Mouse (Mus musculus) mammary gland, adult 2 months (tissue): ENCODE data around the gene Hist1h3a. TPM values are rescaled to one million over a fixed set of nuclear protein-coding genes. Genes with fewer than 3 reads are reported as not detected.

ENCODE experiments used
- polyA plus RNA-seq: library from polyadenylated mRNA; depleted of rRNA; stranded (reverse); fragments of >200 nt; gene quantifications from 2 replicates; pipeline ENCODE4 v1.2.3, GENCODE M21; 2012; ENCODE audit warnings: low replicate concordance; rRNA removed

Gene Hist1h3a
- polyA plus RNA-seq: 3.1 and 16.8 TPM in 2 replicates

DNA sequence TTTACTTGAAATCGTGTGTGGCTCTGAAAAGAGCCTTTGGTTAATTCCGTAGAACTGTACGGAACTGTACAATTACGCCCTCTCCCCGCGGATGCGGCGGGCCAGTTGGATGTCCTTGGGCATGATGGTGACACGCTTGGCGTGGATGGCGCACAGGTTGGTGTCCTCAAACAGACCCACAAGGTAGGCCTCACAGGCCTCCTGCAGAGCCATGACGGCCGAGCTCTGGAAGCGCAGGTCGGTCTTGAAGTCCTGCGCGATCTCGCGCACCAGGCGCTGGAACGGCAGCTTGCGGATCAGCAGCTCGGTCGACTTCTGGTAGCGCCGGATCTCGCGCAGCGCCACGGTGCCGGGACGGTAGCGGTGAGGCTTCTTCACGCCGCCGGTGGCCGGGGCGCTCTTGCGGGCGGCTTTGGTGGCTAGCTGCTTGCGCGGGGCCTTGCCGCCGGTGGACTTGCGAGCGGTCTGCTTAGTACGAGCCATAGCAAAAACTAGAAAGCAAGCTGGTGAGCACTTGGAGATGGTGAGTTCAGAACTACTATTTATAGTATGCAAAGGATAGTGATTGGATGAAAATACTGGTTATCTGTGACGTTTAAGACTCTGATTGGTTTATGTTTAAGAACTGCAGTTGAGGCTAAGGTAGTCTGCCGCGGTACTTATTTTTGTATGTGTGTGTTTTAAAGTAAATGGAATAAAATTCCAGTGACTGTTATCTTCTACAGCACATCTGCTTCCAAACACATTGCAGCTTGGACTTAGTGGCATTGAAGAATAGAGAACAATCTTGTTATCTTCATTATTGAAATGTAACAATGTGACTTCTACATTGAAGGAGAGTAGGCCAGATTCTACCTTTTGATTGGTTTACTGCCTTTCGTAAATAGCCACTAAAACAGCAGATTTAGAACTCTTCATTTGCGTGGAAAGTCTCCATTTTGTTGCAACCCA is at the start of gene Hist1h3a:
Hist1h3a (minus strand) TSS at position 516 of the 951 bp plus-strand sequence.

DNA sequence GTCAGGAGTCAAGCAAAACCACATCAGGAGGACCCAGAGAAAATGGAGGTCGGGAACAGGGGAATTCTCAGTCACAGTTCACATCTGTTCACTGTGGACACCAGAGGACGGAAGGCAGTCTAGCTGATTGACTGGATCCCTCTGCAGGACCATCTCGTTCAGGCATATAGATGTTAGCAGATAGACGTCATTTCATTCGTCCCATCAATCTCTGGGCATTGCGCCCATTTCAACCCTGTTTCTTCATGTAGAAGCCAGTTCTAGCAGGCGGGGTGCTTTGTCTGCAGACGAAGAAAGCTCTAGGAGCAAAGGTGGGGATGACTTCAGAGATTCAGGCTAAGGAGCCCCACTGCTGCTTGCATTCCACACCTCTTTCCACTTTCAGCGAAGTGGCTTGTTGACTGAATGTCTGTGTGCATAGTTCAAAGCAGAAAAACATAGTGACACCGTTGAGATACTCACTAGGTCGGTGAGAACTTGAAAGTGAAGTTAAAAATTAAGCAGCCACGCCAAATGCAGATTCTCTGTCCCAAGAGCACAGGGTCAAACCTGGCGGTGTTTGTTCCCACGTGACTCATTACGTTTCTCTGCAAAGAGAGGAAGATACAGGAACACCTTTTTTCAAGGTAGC is 44.4 kb upstream of the Hist1h3a start, which contains the start of gene Slc17a2:
Slc17a2 (plus strand) TSS at position 572 of the 631 bp plus-strand sequence.

DNA sequence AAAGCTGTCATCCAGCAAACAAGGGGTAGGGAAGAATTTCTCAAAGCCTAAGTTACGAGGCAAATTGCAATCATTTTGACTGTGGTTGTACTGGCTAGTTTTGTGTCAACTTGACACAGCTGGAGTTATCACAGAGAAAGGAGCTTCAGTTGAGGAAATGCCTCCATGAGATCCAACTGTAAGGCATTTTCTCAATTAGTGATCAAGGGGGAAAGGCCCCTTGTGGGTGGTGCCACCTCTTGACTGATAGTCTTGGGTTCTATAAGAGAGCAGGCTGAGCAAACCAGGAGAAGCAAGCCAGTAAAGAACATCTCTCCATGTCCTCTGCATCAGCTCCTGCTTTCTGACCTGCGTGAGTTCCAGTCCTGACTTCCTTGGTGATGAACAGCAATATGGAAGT is 7.4 kb upstream of the Hist1h3a start, which contains the start of gene Trim38:
Trim38 (plus strand) TSS at position 301 of the 400 bp plus-strand sequence.

DNA sequence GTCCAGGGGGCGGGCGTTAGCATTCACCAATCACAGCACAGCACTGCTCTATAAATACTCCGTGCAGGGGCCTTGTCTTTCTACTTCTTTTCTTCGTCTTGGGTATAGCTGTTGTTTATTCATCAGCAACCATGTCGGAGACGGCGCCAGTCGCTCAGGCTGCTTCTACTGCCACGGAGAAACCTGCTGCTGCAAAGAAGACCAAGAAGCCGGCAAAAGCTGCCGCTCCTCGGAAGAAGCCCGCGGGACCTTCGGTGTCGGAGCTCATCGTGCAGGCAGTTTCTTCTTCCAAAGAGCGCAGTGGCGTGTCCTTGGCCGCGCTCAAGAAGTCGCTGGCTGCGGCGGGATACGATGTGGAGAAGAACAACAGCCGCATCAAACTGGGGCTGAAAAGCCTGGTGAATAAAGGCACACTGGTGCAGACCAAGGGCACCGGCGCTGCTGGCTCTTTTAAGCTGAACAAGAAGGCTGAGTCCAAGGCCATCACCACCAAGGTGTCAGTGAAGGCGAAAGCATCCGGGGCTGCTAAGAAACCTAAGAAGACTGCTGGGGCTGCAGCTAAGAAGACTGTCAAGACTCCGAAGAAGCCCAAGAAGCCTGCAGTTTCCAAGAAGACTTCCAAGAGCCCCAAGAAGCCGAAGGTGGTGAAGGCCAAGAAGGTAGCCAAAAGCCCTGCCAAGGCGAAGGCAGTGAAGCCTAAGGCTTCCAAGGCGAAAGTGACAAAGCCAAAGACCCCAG is 1.6 kb upstream of the Hist1h3a start, which contains the start of gene Hist1h1a:
Hist1h1a (plus strand) TSS at position 81 of the 738 bp plus-strand sequence.

DNA sequence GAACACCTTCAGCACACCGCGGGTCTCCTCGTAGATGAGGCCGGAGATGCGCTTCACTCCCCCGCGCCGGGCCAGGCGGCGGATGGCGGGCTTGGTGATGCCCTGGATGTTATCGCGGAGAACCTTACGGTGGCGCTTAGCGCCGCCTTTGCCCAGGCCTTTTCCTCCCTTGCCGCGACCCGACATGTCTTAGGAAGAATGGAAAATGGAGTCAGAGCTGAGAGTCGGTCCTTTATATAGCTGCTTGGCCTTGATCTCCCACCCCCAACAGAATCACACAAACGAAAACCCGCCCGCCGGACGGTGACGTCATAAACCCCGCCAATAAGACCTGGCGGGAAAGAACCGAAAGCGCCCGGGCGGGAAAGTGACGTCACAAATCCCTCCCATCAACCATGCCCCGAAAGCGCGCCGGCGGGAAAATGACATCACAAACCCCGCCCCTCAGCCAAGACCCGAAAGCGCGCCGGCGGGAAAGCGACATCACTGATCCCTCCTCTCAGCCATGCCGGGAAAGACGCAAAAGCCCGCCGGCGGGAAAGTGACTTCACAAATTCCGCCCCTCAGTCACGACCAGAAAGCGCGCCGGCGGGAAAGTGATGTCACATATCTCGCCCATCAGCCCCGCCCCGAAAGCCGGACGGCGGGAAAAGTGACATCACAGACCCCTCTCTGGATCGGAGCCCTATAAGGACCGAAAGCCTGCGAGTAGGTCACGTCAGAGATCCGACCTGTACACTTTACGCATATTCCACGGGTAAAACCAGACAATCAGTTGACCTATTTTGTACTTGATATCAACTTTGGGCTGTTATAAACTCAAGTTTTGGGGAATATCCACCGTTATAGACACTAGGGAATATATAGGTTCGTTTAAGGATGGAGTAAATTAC is 968 bp downstream of the Hist1h3a start, which contains the start of gene Hist1h4a:
Hist1h4a (minus strand) TSS at position 259 of the 893 bp plus-strand sequence.

DNA sequence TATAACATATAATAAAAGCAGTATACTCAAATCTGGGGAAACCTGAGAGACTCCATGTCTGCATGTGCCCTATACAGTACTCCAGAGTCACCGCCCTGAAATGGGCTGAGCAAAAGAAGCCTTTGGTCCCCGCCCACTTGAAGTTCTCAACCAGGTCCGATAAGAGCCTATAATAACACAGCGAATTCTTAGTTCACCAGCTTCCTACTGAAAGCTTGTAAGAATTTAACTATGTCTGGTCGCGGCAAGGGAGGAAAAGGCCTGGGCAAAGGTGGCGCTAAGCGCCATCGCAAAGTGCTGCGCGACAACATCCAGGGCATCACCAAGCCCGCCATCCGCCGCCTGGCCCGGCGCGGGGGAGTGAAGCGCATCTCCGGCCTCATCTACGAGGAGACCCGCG is 5.4 kb downstream of the Hist1h3a start, which contains the start of gene Hist1h4b:
Hist1h4b (plus strand) TSS at position 224 of the 400 bp plus-strand sequence.

DNA sequence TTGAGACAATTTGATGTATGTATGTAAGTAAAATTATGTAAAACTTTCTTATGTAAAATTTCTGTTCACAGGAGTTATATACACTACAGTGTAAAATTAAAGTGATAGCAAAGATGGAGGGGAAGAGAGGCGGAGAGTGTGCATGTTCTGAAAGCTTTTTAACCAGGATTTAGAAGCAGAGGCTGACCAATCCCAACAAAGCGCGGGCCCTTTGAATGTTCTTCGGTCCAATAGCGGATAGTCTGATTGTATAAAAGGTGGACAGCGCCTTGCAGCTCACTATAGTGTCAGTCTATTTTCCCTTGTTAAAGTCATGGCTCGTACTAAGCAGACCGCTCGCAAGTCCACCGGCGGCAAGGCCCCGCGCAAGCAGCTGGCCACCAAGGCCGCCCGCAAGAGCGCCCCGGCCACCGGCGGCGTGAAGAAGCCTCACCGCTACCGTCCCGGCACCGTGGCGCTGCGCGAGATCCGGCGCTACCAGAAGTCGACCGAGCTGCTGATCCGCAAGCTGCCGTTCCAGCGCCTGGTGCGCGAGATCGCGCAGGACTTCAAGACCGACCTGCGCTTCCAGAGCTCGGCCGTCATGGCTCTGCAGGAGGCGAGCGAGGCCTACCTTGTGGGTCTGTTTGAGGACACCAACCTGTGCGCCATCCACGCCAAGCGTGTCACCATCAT is 10.0 kb downstream of the Hist1h3a start, which contains the start of gene Hist1h3b:
Hist1h3b (plus strand) TSS at position 201 of the 675 bp plus-strand sequence.

DNA sequence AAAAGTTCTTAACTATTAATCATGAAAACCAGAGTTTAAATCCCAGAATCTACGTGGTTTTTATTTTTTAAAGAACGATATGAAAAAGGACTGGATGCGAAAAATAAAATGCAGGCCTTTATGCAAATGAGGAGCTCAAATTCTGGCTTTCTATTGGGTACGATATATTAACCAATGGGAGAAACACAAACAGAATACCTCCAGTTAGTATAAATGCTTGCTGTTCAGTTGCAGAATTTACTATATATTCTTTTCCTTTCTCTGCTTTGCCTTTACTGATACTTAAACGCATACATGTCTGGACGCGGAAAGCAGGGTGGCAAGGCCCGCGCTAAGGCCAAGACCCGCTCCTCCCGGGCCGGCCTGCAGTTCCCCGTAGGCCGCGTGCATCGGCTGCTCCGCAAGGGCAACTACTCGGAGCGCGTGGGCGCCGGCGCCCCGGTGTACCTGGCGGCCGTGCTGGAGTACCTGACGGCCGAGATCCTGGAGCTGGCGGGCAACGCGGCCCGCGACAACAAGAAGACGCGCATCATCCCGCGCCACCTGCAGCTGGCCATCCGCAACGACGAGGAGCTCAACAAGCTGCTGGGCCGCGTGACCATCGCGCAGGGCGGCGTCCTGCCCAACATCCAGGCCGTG is 11.2 kb downstream of the Hist1h3a start, which contains the start of gene Hist1h2ab:
Hist1h2ab (plus strand) TSS at position 288 of the 639 bp plus-strand sequence.

DNA sequence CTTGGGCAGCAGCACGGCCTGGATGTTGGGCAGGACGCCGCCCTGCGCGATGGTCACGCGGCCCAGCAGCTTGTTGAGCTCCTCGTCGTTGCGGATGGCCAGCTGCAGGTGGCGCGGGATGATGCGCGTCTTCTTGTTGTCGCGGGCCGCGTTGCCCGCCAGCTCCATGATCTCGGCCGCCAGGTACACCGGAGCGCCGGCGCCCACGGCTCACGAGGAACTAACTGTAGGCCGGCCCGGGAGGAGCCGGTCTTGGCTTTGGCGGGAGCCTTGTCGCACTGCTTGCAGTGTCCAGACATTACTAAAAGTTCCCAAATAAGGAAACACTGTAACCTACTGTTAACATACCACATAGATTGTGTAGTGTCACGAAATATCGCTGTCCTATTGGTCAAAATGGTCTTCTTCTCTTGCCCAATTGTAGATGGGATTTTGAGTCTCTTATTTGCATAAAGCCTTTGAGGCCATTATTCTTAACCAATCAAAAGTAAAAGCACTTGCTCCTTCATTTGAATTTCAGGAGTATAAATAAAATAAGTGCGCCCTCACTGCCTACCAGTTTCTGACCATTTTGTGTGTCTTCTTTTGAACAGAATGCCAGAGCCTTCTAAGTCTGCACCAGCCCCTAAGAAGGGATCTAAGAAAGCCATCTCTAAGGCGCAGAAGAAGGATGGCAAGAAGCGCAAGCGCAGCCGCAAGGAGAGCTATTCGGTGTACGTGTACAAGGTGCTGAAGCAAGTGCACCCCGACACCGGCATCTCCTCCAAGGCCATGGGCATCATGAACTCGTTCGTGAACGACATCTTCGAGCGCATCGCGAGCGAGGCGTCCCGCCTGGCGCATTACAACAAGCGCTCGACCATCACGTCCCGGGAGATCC is 15.7 kb downstream of the Hist1h3a start, which contains the start of gene Hist1h2bb:
Hist1h2bb (plus strand) TSS at position 534 of the 880 bp plus-strand sequence.

DNA sequence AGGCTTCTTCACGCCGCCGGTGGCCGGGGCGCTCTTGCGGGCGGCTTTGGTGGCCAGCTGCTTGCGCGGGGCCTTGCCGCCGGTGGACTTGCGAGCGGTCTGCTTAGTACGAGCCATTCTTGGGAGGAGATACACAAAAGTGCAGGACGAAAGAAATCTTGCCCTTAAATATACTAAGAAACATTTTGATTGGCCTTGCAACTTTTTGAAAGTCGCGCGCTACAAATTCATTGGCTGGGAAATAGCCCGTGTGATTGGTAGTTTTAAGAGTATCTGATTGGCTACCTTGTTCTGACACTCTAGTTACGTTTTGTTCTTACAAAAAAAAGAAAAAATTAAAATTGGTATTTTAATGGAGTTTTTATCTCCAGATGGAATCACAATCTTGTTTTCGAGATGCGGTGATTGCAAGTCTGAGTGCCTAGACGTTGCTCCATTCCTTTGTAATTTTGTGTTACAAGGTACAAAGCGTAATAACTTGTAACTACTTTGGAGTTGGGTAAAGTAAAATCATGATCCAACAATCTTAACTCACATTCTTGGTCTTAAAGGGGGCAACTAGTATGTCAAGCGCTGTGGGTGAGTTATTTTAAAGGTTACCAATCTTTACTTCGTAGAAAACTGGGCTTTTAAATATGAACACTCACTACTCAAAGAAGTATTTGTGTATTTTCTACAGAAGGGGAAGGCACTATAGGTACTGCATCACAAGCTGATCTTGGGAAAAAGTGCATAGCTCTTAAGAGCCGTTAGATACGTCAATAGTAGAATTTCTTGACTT is 16.6 kb downstream of the Hist1h3a start, which contains the start of gene Hist1h3c:
Hist1h3c (minus strand) TSS at position 222 of the 781 bp plus-strand sequence.

DNA sequence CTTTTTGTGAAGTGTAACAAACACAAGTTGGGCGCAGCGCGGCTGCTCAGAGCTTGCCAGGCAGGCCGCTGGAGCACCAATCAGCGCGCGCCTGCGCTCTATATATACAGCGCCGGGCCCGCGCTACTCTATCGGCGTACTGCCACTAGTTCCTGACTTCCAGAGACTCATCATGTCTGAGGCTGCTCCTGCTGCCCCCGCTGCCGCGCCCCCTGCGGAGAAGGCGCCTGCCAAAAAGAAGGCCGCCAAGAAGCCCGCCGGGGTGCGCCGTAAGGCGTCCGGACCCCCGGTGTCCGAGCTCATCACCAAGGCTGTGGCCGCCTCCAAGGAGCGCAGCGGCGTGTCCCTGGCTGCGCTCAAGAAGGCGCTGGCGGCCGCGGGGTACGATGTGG is 23.5 kb downstream of the Hist1h3a start, which contains the start of gene Hist1h1c:
Hist1h1c (plus strand) TSS at position 132 of the 392 bp plus-strand sequence.

Other genes with a start within 250 kb of the Hist1h3a start
- gene Hist1h4h, start 231.3 kb downstream of the Hist1h3a start, polyA plus RNA-seq: 38.0 and 58.7 TPM in 2 replicates
- gene Hist1h2af, start 228.5 kb downstream of the Hist1h3a start, polyA plus RNA-seq: 11.2 and 126 TPM in 2 replicates
- 5.9 and 13.3 TPM in 2 replicates for gene Hist1h3g, start 227.0 kb downstream of the Hist1h3a start, polyA plus RNA-seq
- gene Hist1h2bh, start 219.0 kb downstream of the Hist1h3a start, polyA plus RNA-seq: 0.78 and 1.9 TPM in 2 replicates
- gene Hist1h3f, start 218.3 kb downstream of the Hist1h3a start, polyA plus RNA-seq: 1.0 and 5.4 TPM in 2 replicates
- 2.2 and 6.6 TPM in 2 replicates for gene Hist1h4f, start 210.7 kb downstream of the Hist1h3a start, polyA plus RNA-seq
- 0.13 and 0.16 TPM in 2 replicates for gene Hist1h1d, start 209.1 kb downstream of the Hist1h3a start, polyA plus RNA-seq
- 6.4 and 27.3 TPM in 2 replicates for gene Hist1h3e, start 200.0 kb downstream of the Hist1h3a start, polyA plus RNA-seq
- 1.2 and 9.3 TPM in 2 replicates for gene Hist1h2ae, start 191.2 kb downstream of the Hist1h3a start, polyA plus RNA-seq
- 13.0 and 31.0 TPM in 2 replicates for gene Hist1h2bg, start 191.0 kb downstream of the Hist1h3a start, polyA plus RNA-seq
- 4.0 and 7.4 TPM in 2 replicates for gene Hist1h2bf, start 188.2 kb downstream of the Hist1h3a start, polyA plus RNA-seq
- 0.65 and 4.8 TPM in 2 replicates for gene Hist1h2ad, start 188.0 kb downstream of the Hist1h3a start, polyA plus RNA-seq
- gene Hist1h3d, start 186.6 kb downstream of the Hist1h3a start, polyA plus RNA-seq: 4.1 and 8.7 TPM in 2 replicates
- gene Hist1h4d, start 180.8 kb downstream of the Hist1h3a start, polyA plus RNA-seq: 5.3 and 12.9 TPM in 2 replicates
- gene Hist1h2be, start 141.3 kb downstream of the Hist1h3a start, polyA plus RNA-seq: 3.1 and 3.9 TPM in 2 replicates
- gene Hist1h1e, start 139.8 kb downstream of the Hist1h3a start, polyA plus RNA-seq: 1.8 and 2.0 TPM in 2 replicates
- gene Hist1h2ac, start 78.4 kb downstream of the Hist1h3a start, polyA plus RNA-seq: 0.23 and 1.3 TPM in 2 replicates
- 185 and 224 TPM in 2 replicates for gene Hist1h2bc, start 78.2 kb downstream of the Hist1h3a start, polyA plus RNA-seq
- gene Hist1h1t, start 66.6 kb downstream of the Hist1h3a start, polyA plus RNA-seq: not detected in 2 replicates
- 2.4 and 6.0 TPM in 2 replicates for gene Hist1h4c, start 63.9 kb downstream of the Hist1h3a start, polyA plus RNA-seq
- gene Hfe, start 51.5 kb downstream of the Hist1h3a start, polyA plus RNA-seq: 28.3 and 37.4 TPM in 2 replicates
- 45.0 and 48.4 TPM in 2 replicates for gene Hist1h1c, start 23.6 kb downstream of the Hist1h3a start, polyA plus RNA-seq
- 2.4 and 16.2 TPM in 2 replicates for gene Hist1h3c, start 16.8 kb downstream of the Hist1h3a start, polyA plus RNA-seq
- 3.7 and 13.5 TPM in 2 replicates for gene Hist1h2bb, start 15.7 kb downstream of the Hist1h3a start, polyA plus RNA-seq
- 1.0 and 14.9 TPM in 2 replicates for gene Hist1h2ab, start 11.3 kb downstream of the Hist1h3a start, polyA plus RNA-seq
- 4.0 and 16.0 TPM in 2 replicates for gene Hist1h3b, start 10.1 kb downstream of the Hist1h3a start, polyA plus RNA-seq
- 1.3 and 6.8 TPM in 2 replicates for gene Hist1h4b, start 5.4 kb downstream of the Hist1h3a start, polyA plus RNA-seq
- gene Hist1h4a, start 1.2 kb downstream of the Hist1h3a start, polyA plus RNA-seq: 1.6 and 6.5 TPM in 2 replicates
- 0.47 TPM in 1 of 2 replicates, not detected in the other for gene Hist1h1a, start 1.3 kb upstream of the Hist1h3a start, polyA plus RNA-seq
- 0.10 TPM in 1 of 2 replicates, not detected in the other for gene Trim38, start 7.5 kb upstream of the Hist1h3a start, polyA plus RNA-seq
- 0.25 TPM in 1 of 2 replicates, not detected in the other for gene Slc17a2, start 44.6 kb upstream of the Hist1h3a start, polyA plus RNA-seq
- gene Slc17a3, start 77.0 kb upstream of the Hist1h3a start, polyA plus RNA-seq: 0.10 TPM in 1 of 2 replicates, not detected in the other
- gene Slc17a1, start 105.4 kb upstream of the Hist1h3a start, polyA plus RNA-seq: 0.22 and 0.48 TPM in 2 replicates
- gene Slc17a4, start 152.6 kb upstream of the Hist1h3a start, polyA plus RNA-seq: 0.13 TPM in 1 of 2 replicates, not detected in the other
- gene Hist1h2ba, start 171.8 kb upstream of the Hist1h3a start, polyA plus RNA-seq: not detected in 2 replicates
- gene Hist1h2aa, start 172.1 kb upstream of the Hist1h3a start, polyA plus RNA-seq: not detected in 2 replicates
- gene Scgn, start 228.8 kb upstream of the Hist1h3a start, polyA plus RNA-seq: not detected in 2 replicates